9 mouse cellular contexts compared by ENCODE assay signal in genomic region chr9:118762759-118763158, GRCm38 (mm10).
DNase-seq lines count a peak whose midpoint lies in the region; ATAC-seq and TF ChIP-seq lines count a peak whose summit lies in the region.
"Had no signal": no experiment of that assay in that cellular context is flagged by ENCODE, and none has a peak within 500 bp of the region (broad histone marks: within the 10 kb centered on the region; RNA-seq: fewer than 3 reads in every experiment).

No protein-coding gene starts in this region.

- intact Hi-C loops in left cerebral cortex, postnatal 10 days (cut with DNase I), result no loop called here

- H3K4me2 ChIP-seq in heart, embryonic 12.5 days, result no peak overlapping the region
- H3K4me2 ChIP-seq in forebrain, postnatal 0 days (ENCODE audit: low read depth), result no peak overlapping the region
- H3K4me2 ChIP-seq: liver, embryonic 13.5 days had no signal

- no peak overlapping the region for H3K27ac ChIP-seq in heart, embryonic 12.5 days (ENCODE audit: poor library complexity, severe bottlenecking)
- H3K27ac ChIP-seq in forebrain, postnatal 0 days (ENCODE audit: low read depth, low read length), result no peak overlapping the region
- H3K27ac ChIP-seq: liver, embryonic 13.5 days had no signal

- peak; percentile 98 for DNase-seq in heart, adult 11 months
- peak; percentile 29 for DNase-seq in forebrain, postnatal 0 days
- DNase-seq in kidney, adult 18-20 months, result peak; percentile 42
- DNase-seq in left cerebral cortex, postnatal 10 days (ENCODE audit: extremely low spot score in 1 of 2, low spot score in 2 of 2), result peak; percentile 34 to 74
- DNase-seq in right cerebral cortex, postnatal 14 days, result peak; percentile 67
- DNase-seq in embryo, embryonic 11 days, result no peak
- DNase-seq: liver, embryonic 13.5 days had no signal

- H3K4me3 ChIP-seq in heart, embryonic 12.5 days, result no peak overlapping the region
- no peak overlapping the region for H3K4me3 ChIP-seq in forebrain, postnatal 0 days (ENCODE audit: low read depth, low read length)
- H3K4me3 ChIP-seq: liver, embryonic 13.5 days had no signal

- ATAC-seq in heart, embryonic 12.5 days (ENCODE audit: insufficient number of reproducible peaks, low FRiP score), result no peak
- ATAC-seq in forebrain, postnatal 0 days, result peak; percentile 51; the same call in 1 of the 2 replicates
- no peak for ATAC-seq in monocyte, adult 5-6 weeks (replicated peaks; ENCODE audit: insufficient number of reproducible peaks, low FRiP score, low TSS enrichment, poor library complexity, severe bottlenecking)

- peaks cover 43% of the 10 kb centered on the region for H3K4me1 ChIP-seq in heart, embryonic 12.5 days (replicated peaks)
- H3K4me1 ChIP-seq in forebrain, postnatal 0 days (ENCODE audit: insufficient read depth), result peaks cover 4% of the 10 kb centered on the region; the same call in 1 of the 2 replicates

- no peaks in the 10 kb centered on the region for H3K27me3 ChIP-seq in heart, embryonic 12.5 days (replicated peaks)
- H3K27me3 ChIP-seq in forebrain, postnatal 0 days (ENCODE audit: insufficient read depth, low read length), result no peaks in the 10 kb centered on the region
- H3K27me3 ChIP-seq: liver, embryonic 13.5 days had no signal

- no peaks in the 10 kb centered on the region for H3K36me3 ChIP-seq in heart, embryonic 12.5 days
- no peaks in the 10 kb centered on the region for H3K36me3 ChIP-seq in forebrain, postnatal 0 days (ENCODE audit: insufficient read depth)
- H3K36me3 ChIP-seq: liver, embryonic 13.5 days had no signal

- WGBS in heart, embryonic 12.5 days, result 34% methylated on average over 7 of the region's 7 CpGs
- 27% methylated on average over 7 of the region's 7 CpGs for whole genome bisulfite sequencing in forebrain, postnatal 0 days

- no peak overlapping the region for H3K9ac ChIP-seq in heart, embryonic 12.5 days
- no peak overlapping the region for H3K9ac ChIP-seq in forebrain, postnatal 0 days
- H3K9ac ChIP-seq: liver, embryonic 13.5 days had no signal

- H3K9me3 ChIP-seq in heart, embryonic 12.5 days (replicated peaks), result 0 out of 2 replicates have a peak, but pooled peaks cover 3% of the 10 kb centered on the region
- H3K9me3 ChIP-seq in forebrain, postnatal 0 days (ENCODE audit: low read length), result no peaks in the 10 kb centered on the region
- H3K9me3 ChIP-seq: liver, embryonic 13.5 days had no signal

- no peak for TF ChIP-seq CTCF in forebrain, postnatal 0 days (IDR thresholded peaks at IDR 0.05; ENCODE audit: low read depth)
